Mouse (Mus musculus) testis, adult 2 months (tissue): ENCODE data around the gene Igdcc3.

ENCODE experiments used
- CTCF ChIP-seq: fragments of 200-500 bp; IDR thresholded peaks from 2 replicates; pipeline ENCODE4 v1.5.1; 2012; ENCODE audit warnings: low read depth, mild to moderate bottlenecking, inconsistent platforms, low read length, moderate library complexity; ENCODE audit not compliant: control insufficient read depth, insufficient read depth, insufficient replicate concordance
- POLR2A ChIP-seq: fragments of 200-500 bp; IDR thresholded peaks from 2 replicates; pipeline ENCODE4 v1.6.1; 2012; ENCODE audit warnings: low read depth, mild to moderate bottlenecking, inconsistent platforms, low read length, moderate library complexity; ENCODE audit not compliant: control insufficient read depth

- no peak for TF ChIP-seq POLR2A
- no peak for TF ChIP-seq CTCF
Measured at GRCm38 (mm10) chr9:65234734-65235133, 93.7 kb downstream of the Igdcc3 start.
